Mouse (Mus musculus) urinary bladder, adult 18-20 months (tissue): Measurements from ENCODE around the gene Cyth1.

ENCODE experiments used
- DNase-seq, 2 experiments: peaks; one replicate each; pipeline ENCODE4 v3.0.0; 2022; ENCODE audit warnings: low spot score in 2 of 2, mixed read lengths in 2 of 2

Gene Cyth1

GRCm38 (mm10) chr11:118254159-118254951 is 6.0 kb upstream of the Cyth1 start:
- peak in 1 of 2 experiments; percentile 56 for DNase-seq

GRCm38 (mm10) chr11:118253447-118254158 is 5.2 kb upstream of the Cyth1 start:
- DNase-seq, result no peak

GRCm38 (mm10) chr11:118249012-118249383 is 606 bp upstream of the Cyth1 start:
- peak in 1 of 2 experiments; percentile 36 for DNase-seq

- DNase-seq, result peak; percentile 27 to 59
Measured at GRCm38 (mm10) chr11:118247359-118248095, 865 bp downstream of the Cyth1 start.

GRCm38 (mm10) chr11:118246724-118247123 is 1.7 kb downstream of the Cyth1 start:
- no peak for DNase-seq

DNA sequence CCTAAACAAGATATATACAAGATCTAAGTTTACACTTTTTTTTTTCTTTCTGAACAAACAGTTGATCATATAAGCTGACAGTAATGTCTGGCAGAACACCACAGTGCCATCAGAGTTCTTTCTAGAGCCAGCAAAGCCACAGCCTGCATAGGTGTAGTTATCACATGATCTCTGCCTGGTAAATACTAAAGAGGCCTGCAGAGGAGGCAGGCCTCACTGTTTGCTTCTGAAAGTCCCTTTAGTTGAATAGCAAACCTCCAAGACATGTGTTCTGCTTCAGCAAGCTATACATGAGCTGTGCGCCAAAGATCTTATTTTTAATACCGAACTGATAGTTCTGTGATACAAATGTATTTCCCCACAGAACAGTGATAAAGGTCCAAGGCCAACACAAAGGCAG is 3.3 kb downstream of the Cyth1 start:
- DNase-seq, result no peak

DNA sequence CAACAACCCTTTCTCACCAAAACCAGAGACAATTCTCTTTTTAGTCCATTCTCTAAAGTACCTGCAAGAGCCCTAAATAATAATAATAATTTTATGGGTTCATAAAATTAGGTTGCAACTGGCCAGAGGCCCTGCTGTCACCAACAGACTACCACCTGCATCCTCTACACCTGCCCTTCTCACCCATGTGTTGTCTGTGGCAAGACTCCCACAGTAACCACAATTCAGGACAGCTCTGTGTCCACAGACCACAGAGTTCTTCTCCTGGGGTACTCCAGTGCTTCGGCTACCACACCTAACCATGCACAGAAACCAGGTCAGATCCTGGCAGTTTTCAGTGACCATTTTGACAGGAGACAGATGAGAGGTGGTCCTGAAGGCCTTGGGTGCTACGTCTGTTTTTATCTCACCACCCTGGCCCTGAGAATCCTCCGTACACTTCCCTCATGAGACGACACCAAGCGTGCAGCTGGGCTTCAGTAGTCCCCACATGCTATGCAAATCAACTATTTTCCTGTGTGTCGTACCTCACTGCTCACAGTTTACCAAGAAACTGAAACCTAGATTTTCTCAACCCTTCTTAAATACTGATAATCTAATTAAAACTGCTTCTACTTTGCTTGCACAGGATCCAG is 4.6 kb downstream of the Cyth1 start:
- DNase-seq, result no peak

DNA sequence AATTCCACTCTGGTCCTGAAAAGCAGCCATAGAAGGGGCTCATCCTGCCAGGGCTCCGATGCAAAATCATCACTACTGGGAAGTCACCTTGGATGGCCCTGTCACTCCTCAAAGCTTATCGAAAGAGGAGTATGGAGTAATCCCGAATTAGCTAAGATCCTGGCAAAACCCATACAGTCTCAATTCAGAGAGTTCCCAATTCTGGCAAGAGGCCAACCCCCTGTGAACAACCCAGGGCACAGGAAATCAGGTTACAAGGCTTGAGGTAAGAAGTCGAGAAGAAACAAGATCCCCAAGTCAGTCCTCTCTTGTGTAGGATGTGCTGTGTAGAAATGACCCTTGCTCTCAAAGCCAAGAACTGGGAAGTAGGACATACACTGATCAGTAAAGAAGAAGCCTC is 5.9 kb downstream of the Cyth1 start:
- DNase-seq, result no peak

DNA sequence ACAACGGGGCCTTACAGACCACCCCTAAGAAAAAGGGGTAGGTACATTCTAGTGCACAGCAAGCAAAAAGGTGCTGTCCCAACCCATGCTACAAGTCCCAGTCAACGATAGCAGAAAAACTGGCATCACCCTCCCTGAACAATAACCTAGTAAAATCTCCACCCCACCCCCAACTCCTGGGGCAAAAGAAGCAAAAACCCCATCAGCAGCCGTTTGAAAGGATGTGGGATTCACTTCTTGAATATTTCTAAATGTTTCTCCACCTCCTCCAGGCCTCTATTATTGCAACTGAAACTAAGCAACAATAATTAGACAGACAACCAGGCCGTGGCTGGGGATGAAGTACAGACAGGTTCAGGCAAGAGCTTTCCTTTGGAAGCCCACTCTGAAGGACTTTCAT is 8.0 kb downstream of the Cyth1 start:
- no peak for DNase-seq

DNA sequence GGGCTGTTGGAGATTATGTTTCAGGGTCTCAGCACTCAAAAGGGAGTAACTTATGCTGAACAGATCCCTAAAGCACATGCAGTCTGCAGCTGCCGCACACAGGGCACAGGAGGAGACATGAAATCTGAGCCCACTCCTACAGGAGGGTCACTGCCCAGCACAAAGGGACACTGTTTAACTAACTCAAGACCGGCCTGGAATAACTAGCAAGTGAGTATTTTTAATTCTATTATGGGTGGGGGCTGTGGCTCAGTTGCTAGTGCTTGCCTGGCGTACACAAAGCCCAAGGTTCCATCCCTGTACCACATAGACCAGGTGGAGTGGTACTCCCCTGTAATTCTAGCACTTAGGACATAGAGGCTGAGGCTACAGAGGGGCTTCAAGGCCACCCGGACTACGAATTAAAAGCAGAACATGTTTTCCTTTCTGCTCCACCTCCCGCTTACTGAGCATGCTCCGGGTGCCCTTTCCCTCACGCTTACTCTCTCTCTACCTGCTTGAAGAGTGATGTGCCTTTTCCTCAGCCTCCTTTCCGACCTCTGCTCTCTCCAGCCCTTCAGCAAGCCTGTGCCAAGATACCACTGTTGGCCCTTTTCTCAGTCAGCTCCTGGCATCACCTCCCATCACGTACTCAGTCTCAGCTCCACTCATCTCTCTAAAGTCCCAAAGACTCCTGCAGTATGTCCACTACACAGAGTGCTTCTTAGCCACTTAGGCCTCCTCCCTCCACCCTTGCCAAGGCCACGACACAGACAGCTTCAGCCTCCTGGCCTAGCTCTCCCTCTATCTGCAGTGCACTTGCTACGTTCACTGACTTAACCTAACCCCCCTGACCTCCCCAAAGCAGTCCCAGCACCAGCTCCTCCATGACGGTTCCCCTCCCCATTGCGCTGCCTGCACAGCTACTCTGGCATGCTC is 8.9 kb downstream of the Cyth1 start:
- DNase-seq, result no peak

DNA sequence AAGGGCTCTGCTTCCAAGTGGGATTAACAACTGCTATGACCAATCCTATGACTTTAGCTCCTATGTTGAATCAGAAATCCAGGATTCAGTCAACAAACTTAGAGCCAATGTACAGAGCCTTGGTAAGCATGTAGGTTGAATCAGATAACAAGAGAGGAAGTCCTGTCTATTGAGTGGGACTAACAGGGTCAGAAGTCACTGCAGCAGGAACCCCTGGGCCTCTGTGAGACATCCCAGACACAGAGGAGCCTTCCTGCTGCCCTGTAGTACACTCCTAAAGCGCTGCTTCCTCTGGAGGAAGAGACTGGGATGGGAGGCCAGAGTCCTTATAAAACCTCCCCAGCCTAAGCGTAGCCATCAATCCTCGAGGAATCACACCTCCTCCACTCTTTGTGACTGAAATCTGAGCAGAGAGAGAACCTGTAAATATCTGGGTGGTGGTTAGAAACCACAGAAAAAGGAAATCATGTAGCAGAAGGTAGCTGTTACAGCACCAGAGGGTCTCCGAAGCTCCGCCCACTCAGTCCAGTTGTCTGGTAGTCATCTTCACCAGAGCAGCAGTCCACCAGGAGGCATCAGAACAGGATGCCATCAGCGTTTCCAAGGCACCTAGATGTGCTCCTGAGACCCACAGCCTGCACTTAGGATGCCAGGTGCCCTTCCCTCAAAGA is 11.7 kb downstream of the Cyth1 start:
- no peak for DNase-seq

DNA sequence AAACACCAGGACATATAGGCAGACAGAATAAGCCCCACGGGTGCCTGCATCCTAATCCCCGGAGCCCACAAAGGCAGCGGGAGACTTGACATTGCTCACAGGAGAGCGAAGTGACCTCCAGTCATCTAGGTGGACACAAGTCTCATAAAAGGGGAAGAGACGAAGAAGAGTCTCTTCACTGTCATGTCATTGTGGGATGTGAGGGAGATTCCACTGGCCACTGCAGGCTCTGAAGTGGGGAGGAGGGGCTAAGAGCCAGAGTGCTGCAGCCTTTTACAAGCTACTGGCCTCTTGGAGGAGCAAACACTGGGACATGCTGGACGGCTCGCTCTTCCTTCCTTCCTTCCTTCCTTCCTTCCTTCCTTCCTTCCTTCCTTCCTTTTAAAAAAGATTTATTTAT is 13.5 kb downstream of the Cyth1 start:
- DNase-seq, result no peak

GRCm38 (mm10) chr11:118234500-118234899 is 13.9 kb downstream of the Cyth1 start:
- no peak for DNase-seq

GRCm38 (mm10) chr11:118233924-118234323 is 14.5 kb downstream of the Cyth1 start:
- no peak for DNase-seq

DNA sequence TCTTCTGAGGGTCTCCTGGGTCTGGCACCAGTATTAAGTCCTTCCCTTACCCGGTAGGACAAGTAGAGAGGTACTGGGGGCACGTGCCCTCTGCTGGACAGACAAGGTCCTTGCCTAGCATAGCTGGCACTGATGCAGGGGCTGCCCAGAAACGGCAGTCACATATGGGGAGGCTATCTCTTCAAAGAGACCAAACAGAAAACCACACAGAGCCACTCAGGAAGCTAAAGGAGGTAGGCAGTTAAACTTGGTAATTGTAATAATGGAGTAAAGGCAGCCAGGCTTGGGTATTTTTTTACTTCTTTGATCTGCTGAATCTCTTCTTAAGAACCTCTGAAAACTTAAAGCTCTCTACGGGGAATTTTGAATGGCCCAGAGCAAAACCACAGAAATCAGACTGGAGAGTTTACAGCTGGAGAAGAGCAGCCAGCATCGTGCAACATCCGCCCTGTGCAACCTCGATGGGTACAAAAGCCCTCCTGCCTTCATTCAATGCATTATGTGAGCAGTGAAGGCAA is 16.0 kb downstream of the Cyth1 start:
- DNase-seq, result no peak

DNA sequence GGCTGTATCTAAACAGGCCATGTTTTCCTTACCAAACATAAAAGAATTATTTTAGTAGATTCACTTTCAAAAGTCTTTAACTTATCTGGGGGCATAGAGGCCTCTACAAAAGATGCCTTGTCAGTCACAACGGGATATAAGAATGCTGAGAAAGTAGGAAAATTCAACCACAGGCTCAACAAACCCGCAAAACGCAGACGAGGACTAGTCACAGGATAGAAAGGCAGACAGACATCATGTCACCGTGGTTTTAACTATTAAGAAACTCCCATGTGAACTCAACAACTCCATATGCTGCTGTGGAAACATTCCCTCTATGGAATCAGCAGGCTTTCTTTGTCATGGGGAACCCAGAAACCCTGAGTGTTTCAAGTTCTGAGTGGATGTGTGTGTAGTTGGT is 18.5 kb downstream of the Cyth1 start:
- DNase-seq, result no peak

DNA sequence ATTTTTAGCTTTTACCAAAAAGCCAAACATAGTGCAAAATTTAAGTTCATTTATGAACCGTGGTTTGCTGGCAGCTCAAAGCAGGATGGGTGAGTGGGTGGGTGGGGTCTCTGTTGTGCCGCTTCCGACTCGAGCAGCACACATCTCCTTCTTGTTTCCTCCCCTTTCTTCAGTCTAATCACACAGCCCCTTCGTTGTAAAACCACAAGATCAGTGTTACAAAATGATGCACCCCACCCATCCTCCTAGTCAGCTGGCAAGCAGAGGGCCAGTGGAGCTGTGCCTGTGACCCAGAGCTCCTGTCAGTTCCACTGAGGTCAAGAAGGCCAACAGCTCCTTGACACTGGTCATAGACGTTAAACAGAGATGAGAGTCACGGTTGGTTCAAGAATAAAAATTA is 20.7 kb downstream of the Cyth1 start:
- DNase-seq, result no peak

DNA sequence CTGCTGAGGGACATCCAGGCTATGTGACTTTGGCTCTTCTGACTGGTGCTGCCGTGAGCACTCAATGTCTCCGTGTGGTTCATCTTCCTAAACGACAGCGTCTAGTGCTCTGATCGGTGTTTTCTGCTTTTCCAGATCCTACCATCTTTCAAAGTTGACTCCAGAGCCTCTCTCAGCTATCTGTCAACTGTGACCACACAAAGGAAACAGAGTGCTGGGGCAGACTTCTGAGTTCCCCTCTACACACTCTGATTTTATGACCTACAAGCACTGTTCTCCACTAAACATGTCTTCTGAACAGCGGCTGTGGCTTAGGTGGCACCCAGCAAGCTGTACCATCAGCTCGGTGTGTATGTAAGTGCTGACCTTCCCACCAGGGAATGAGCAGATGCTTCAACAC is 21.5 kb downstream of the Cyth1 start:
- no peak for DNase-seq

- no peak for DNase-seq
Measured at GRCm38 (mm10) chr11:118225862-118226261, 22.5 kb downstream of the Cyth1 start.
